Mouse (Mus musculus) liver, embryonic 14.5 days (tissue): ENCODE data around the gene Wdr76. TPM values are rescaled to one million over a fixed set of nuclear protein-coding genes. Genes with fewer than 3 reads are reported as not detected.

ENCODE experiments used
- ATAC-seq: fragments of 200-750 bp; cut with Nextera tagmentation; 2 replicates; pipeline ENCODE4 v1.8.0; 2017; ENCODE audit warnings: moderate number of reproducible peaks, mild to moderate bottlenecking, moderate library complexity; ENCODE audit not compliant: insufficient read depth
- DNase-seq, 3 experiments: peaks; one replicate each; pipeline ENCODE4 v3.0.0-alpha.2; 2012 to 2013; ENCODE audit warnings: low read depth in 3 of 3, low spot score in 3 of 3
- H3K27ac ChIP-seq: fragments of 300-500 bp; sonication (generic); 2 replicates; pipeline ENCODE4 v1.5.1; 2014; ENCODE audit warnings: moderate library complexity, mild to moderate bottlenecking, control low read depth, inconsistent platforms
- H3K27me3 ChIP-seq: fragments of 300-500 bp; sonication (generic); 2 replicates; pipeline ENCODE4 v1.6.1; 2014; ENCODE audit warnings: mild to moderate bottlenecking, low read length, moderate library complexity; ENCODE audit not compliant: control insufficient read depth, insufficient read depth
- H3K36me3 ChIP-seq: fragments of 300-500 bp; sonication (generic); replicated peaks from 2 replicates; pipeline ENCODE4 v1.6.1; 2014; ENCODE audit warnings: low read depth; ENCODE audit not compliant: control insufficient read depth, insufficient read depth
- H3K4me1 ChIP-seq, 2 experiments: fragments of 200-500 bp in 1 of 2; fragments of 300-500 bp in 1 of 2; sonication (generic) in 1 of 2; replicated peaks; 2 replicates each; pipeline ENCODE4 v1.6.1; 2012 to 2014; ENCODE audit warnings: antibody characterized with exemption in 1 of 2, inconsistent platforms in 1 of 2, low read length in 1 of 2; ENCODE audit not compliant: control insufficient read depth in 2 of 2, insufficient read depth in 2 of 2
- H3K4me2 ChIP-seq: fragments of 300-500 bp; sonication (generic); 2 replicates; pipeline ENCODE4 v1.6.1; 2014; ENCODE audit warnings: low read depth, mild to moderate bottlenecking, control low read depth, moderate library complexity
- H3K4me3 ChIP-seq, 2 experiments: fragments of 200-500 bp in 1 of 2; fragments of 300-500 bp in 1 of 2; sonication (generic) in 1 of 2; 2 replicates each; pipeline ENCODE4 v1.5.1; 2012 to 2014; ENCODE audit warnings: low read depth in 2 of 2, low read length in 2 of 2, mild to moderate bottlenecking in 2 of 2, control low read depth in 1 of 2, inconsistent platforms in 1 of 2, moderate library complexity in 1 of 2; ENCODE audit not compliant: insufficient read depth in 1 of 2
- H3K9ac ChIP-seq: fragments of 300-500 bp; sonication (generic); replicated peaks from 2 replicates; pipeline ENCODE4 v1.6.1; 2014; ENCODE audit warnings: mild to moderate bottlenecking, control low read depth, moderate library complexity
- H3K9me3 ChIP-seq: fragments of 300-500 bp; sonication (generic); 2 replicates; pipeline ENCODE4 v1.6.1; 2016; ENCODE audit warnings: low read length, mixed read lengths; ENCODE audit not compliant: control insufficient read depth
- CTCF ChIP-seq: IDR thresholded peaks from 2 replicates; pipeline ENCODE4 v1.5.1; 2016; ENCODE audit warnings: antibody characterized with exemption, low read depth, control low read depth
- EP300 ChIP-seq: IDR thresholded peaks from 2 replicates; pipeline ENCODE4 v1.6.1; 2016; ENCODE audit warnings: antibody characterized with exemption, low read depth
- WGBS: fragments of 180-500 bp; shearing (Covaris S2); extraction: QIAGEN DNeasy Blood & Tissue Kit; methylation state at CpG from one replicate; pipeline ENCODE4 v1.1.7; 2014; ENCODE audit not compliant: insufficient replicate concordance; 5-methylcytosine and 5-hydroxymethylcytosine counted together
- polyA plus RNA-seq, 2 experiments: library from polyadenylated mRNA; depleted of rRNA in 1 of 2; stranded (reverse) in 1 of 2; unstranded in 1 of 2; fragments of >200 nt; fragmentation: Nextera tagmentation in 1 of 2; extraction: Ambion mirVana in 1 of 2; gene quantifications; 2 replicates each; pipeline versions ENCODE4 v1.2.1 to v1.2.3; 2012 to 2014

The Wdr76 gene
- polyA plus RNA-seq, 2 experiments, result 9.1 to 11.5 TPM

DNA sequence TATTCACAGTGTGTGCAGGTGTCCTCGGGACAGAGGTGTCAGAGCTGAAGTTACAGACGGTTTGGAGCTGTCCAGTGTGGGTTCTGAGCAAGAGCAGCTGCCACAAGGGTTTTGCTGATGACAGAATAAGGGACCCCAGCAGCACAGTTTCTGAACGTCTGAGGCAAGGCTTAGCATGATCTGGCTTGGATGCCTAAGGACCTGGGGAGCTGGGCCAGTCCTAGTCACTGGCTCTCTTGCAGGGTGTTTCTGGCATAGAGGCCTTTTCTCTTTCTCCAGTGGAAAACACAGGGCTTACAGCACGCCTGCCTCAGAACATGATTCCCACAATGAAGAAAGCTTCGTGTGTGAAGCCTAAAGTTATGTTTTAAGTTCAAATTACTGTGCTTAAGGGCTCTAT is 78.2 kb downstream of the Wdr76 start:
- Histone ChIP-seq H3K4me1 (peaks cover 8 to 14% of the 10 kb centered on the region in 2 experiments), H3K9me3 (no peaks in the 10 kb centered on the region), H3K4me2 (no peak overlapping the region), H3K27me3 (no peaks in the 10 kb centered on the region), H3K36me3 (no peaks in the 10 kb centered on the region), H3K4me3 (no peak overlapping the region), H3K9ac (no peak overlapping the region), H3K27ac (no peak overlapping the region)
- ATAC-seq (no peak), DNase-seq (no peak)
- 44% methylated on average over 5 of the region's 5 CpGs for WGBS
- TF ChIP-seq CTCF (no peak), EP300 (no peak)

DNA sequence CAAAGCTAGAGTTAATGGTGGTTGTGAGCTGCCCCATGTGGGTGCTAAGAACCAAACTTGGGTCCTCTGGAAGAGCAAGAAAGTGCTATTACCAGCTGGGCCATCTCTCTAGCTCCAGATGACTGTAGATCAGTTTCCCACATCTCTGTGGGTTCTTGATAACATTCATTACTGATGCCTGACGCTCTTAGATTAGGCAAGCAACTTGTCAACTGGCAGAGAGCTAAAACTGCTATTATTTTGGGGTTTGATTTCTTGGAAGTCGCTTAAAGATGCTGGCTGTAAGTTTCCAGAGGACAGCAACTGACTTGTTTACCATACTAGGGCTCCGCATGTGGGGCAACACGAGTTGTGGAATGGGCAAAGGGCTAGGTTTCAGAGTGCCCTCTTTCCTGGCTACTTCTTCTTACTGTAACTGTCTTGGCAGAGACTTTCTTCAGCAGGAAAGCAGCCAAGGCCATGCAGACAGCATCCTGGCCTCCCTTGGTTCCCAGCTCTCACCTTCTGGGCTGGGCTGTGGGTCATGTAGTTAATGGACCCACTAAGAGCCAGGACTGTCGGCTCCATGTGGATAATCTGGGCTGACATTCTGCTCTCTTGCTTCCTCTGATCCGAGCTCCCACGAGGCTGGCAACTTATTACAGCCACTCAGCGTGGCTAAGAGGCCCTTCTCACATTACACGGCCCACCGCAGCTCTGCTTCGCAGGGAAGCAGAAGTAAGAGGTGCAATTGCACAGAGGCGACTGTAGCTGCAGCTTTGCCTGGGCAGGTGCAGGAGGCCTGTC is 81.2 kb downstream of the Wdr76 start:
- no peak overlapping the region for H3K4me2 ChIP-seq
- no peak overlapping the region for H3K4me3 ChIP-seq
- ATAC-seq, result peak; percentile 76; the same call in 1 of the 2 replicates
- TF ChIP-seq EP300 (peak; percentile 80), CTCF (no peak)
- H3K36me3 ChIP-seq, result no peaks in the 10 kb centered on the region
- 11% methylated on average over 12 of the region's 12 CpGs for WGBS
- no peaks in the 10 kb centered on the region for H3K9me3 ChIP-seq
- H3K27me3 ChIP-seq, result no peaks in the 10 kb centered on the region
- peaks cover 8 to 14% of the 10 kb centered on the region in 2 experiments for H3K4me1 ChIP-seq
- H3K27ac ChIP-seq, result no peak overlapping the region
- no peak overlapping the region for H3K9ac ChIP-seq
- DNase-seq, result peak in 1 of 3 experiments; percentile 55

DNA sequence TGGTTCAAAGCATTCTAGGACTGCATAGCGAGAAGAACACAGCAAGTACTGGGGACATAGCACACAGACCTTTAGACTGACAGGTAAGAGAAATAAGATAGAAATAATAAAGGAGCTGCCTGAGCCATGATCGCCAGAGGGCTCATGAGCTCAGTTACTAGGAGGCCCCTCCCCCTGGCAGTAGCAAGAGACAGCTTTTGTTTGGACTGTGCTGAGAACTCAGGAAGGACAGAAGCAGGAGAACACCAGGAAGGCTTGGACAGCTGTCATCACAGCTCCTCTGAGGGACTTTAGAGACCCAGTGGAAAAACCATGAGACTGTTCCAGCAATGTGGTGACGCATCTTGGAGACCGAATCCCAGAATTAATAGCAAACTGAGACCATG is 81.8 kb downstream of the Wdr76 start:
- no peak for ATAC-seq
- Histone ChIP-seq H3K4me2 (no peak overlapping the region), H3K27me3 (no peaks in the 10 kb centered on the region), H3K36me3 (no peaks in the 10 kb centered on the region), H3K4me1 (peaks cover 8 to 14% of the 10 kb centered on the region in 2 experiments), H3K4me3 (no peak overlapping the region), H3K9ac (no peak overlapping the region), H3K27ac (no peak overlapping the region), H3K9me3 (no peaks in the 10 kb centered on the region)
- WGBS, result 52% methylated on average over 4 of the region's 4 CpGs
- DNase-seq, result no peak
- TF ChIP-seq CTCF (no peak), EP300 (no peak)

DNA sequence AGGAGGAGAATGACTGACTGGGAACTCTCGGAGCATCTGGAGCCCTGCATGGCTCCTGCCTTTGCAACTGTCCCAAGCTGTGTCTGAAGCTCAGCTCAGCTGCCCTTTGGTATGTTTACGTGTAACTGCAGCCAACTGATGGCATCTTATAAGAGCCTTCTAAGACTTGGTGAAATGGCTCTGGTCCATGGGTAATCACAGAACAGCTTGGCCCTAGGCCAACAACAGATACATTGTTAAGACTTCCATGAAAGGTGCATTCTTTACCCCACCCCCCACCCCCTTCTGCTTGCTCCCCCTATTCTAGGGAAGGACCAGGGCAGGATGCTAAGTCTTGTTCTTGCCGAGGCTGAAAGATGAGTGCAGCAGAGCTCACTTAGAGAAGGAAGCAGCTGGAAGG is 87.6 kb downstream of the Wdr76 start:
- H3K36me3 ChIP-seq, result no peaks in the 10 kb centered on the region
- peaks cover 8 to 16% of the 10 kb centered on the region in 2 experiments for H3K4me1 ChIP-seq
- TF ChIP-seq EP300 (no peak), CTCF (no peak)
- H3K27ac ChIP-seq, result no peak overlapping the region
- 44% methylated on average over 3 of the region's 3 CpGs for WGBS
- DNase-seq (no peak), ATAC-seq (no peak)
- no peak overlapping the region; the same call in 1 of the 2 replicates for H3K9ac ChIP-seq
- no peak overlapping the region for H3K4me3 ChIP-seq
- H3K4me2 ChIP-seq, result peak overlapping the region; percentile 47; the same call in 1 of the 2 replicates
- H3K27me3 ChIP-seq, result no peaks in the 10 kb centered on the region
- H3K9me3 ChIP-seq, result no peaks in the 10 kb centered on the region

Other genes starting within 250 kb of the Wdr76 start
- 16.4 and 17.0 TPM in 2 replicates for gene Trp53bp1, start 235.3 kb upstream of the Wdr76 start, polyA plus RNA-seq (2012; rRNA removed)
- gene Trp53bp1, start 235.3 kb upstream of the Wdr76 start, polyA plus RNA-seq (2014; fragmentation: Nextera tagmentation; extraction: Ambion mirVana), result 14.1 and 18.5 TPM in 2 replicates
- gene Map1a, start 217.1 kb upstream of the Wdr76 start, polyA plus RNA-seq (2012; rRNA removed), result 0.04 TPM in 2 replicates
- gene Map1a, start 217.1 kb upstream of the Wdr76 start, polyA plus RNA-seq (2014; fragmentation: Nextera tagmentation; extraction: Ambion mirVana), result 0.09 TPM in 1 of 2 replicates, not detected in the other
- 3.1 and 4.5 TPM in 2 replicates for gene Ppip5k1, start 151.3 kb upstream of the Wdr76 start, polyA plus RNA-seq (2012; rRNA removed)
- 5.6 and 8.4 TPM in 2 replicates for gene Ppip5k1, start 151.3 kb upstream of the Wdr76 start, polyA plus RNA-seq (2014; fragmentation: Nextera tagmentation; extraction: Ambion mirVana)
- 0.06 and 0.32 TPM in 2 replicates for gene Ckmt1, start 149.0 kb upstream of the Wdr76 start, polyA plus RNA-seq (2012; rRNA removed)
- not detected in 2 replicates for gene Ckmt1, start 149.0 kb upstream of the Wdr76 start, polyA plus RNA-seq (2014; fragmentation: Nextera tagmentation; extraction: Ambion mirVana)
- gene Strc, start 119.6 kb upstream of the Wdr76 start, polyA plus RNA-seq (2012; rRNA removed), result not detected in 2 replicates
- not detected in 2 replicates for gene Strc, start 119.6 kb upstream of the Wdr76 start, polyA plus RNA-seq (2014; fragmentation: Nextera tagmentation; extraction: Ambion mirVana)
- gene Pdia3, start 92.9 kb upstream of the Wdr76 start, polyA plus RNA-seq (2012; rRNA removed), result 61.0 and 95.7 TPM in 2 replicates
- 186 and 188 TPM in 2 replicates for gene Pdia3, start 92.9 kb upstream of the Wdr76 start, polyA plus RNA-seq (2014; fragmentation: Nextera tagmentation; extraction: Ambion mirVana)
- gene Catsper2, start 92.9 kb upstream of the Wdr76 start, polyA plus RNA-seq (2012; rRNA removed), result 0.40 and 0.60 TPM in 2 replicates
- gene Catsper2, start 92.9 kb upstream of the Wdr76 start, polyA plus RNA-seq (2014; fragmentation: Nextera tagmentation; extraction: Ambion mirVana), result 0.29 and 0.92 TPM in 2 replicates
- gene Ell3, start 62.4 kb upstream of the Wdr76 start, polyA plus RNA-seq (2012; rRNA removed), result 0.84 and 1.1 TPM in 2 replicates
- 1.8 and 2.0 TPM in 2 replicates for gene Ell3, start 62.4 kb upstream of the Wdr76 start, polyA plus RNA-seq (2014; fragmentation: Nextera tagmentation; extraction: Ambion mirVana)
- gene Serf2, start 57.5 kb upstream of the Wdr76 start, polyA plus RNA-seq (2012; rRNA removed), result 345 and 412 TPM in 2 replicates
- 279 and 297 TPM in 2 replicates for gene Serf2, start 57.5 kb upstream of the Wdr76 start, polyA plus RNA-seq (2014; fragmentation: Nextera tagmentation; extraction: Ambion mirVana)
- gene Hypk, start 53.4 kb upstream of the Wdr76 start, polyA plus RNA-seq (2012; rRNA removed), result 22.4 and 26.8 TPM in 2 replicates
- gene Hypk, start 53.4 kb upstream of the Wdr76 start, polyA plus RNA-seq (2014; fragmentation: Nextera tagmentation; extraction: Ambion mirVana), result 72.9 and 79.2 TPM in 2 replicates
- gene Serinc4, start 49.9 kb upstream of the Wdr76 start, polyA plus RNA-seq (2012; rRNA removed), result 0.17 and 0.22 TPM in 2 replicates
- 0.08 and 0.11 TPM in 2 replicates for gene Serinc4, start 49.9 kb upstream of the Wdr76 start, polyA plus RNA-seq (2014; fragmentation: Nextera tagmentation; extraction: Ambion mirVana)
- gene Mfap1b, start 32.7 kb upstream of the Wdr76 start, polyA plus RNA-seq (2012; rRNA removed), result 3.4 and 8.7 TPM in 2 replicates
- gene Mfap1b, start 32.7 kb upstream of the Wdr76 start, polyA plus RNA-seq (2014; fragmentation: Nextera tagmentation; extraction: Ambion mirVana), result 20.1 and 22.2 TPM in 2 replicates
- 3.8 and 6.8 TPM in 2 replicates for gene Mfap1a, start 58 bp upstream of the Wdr76 start, polyA plus RNA-seq (2012; rRNA removed)
- gene Mfap1a, start 58 bp upstream of the Wdr76 start, polyA plus RNA-seq (2014; fragmentation: Nextera tagmentation; extraction: Ambion mirVana), result 8.5 and 10.0 TPM in 2 replicates